Mouse (Mus musculus) stomach, postnatal 0 days (tissue): ENCODE results near the gene Slc5a3. TPM values are rescaled to one million over a fixed set of nuclear protein-coding genes. Genes with fewer than 3 reads are reported as not detected.

Experiments used
- ATAC-seq: fragments of 200-750 bp; cut with Nextera tagmentation; 2 replicates; pipeline ENCODE4 v1.8.0; 2017; ENCODE audit not compliant: low FRiP score, low TSS enrichment
- DNase-seq: peaks from one replicate; pipeline ENCODE4 v3.0.0-alpha.2; 2016; ENCODE audit warnings: low spot score
- H3K27ac ChIP-seq: fragments of 300-500 bp; sonication (generic); replicated peaks from 2 replicates; pipeline ENCODE4 v1.5.1; 2014; ENCODE audit warnings: mild to moderate bottlenecking, control low read depth
- H3K27me3 ChIP-seq: fragments of 300-500 bp; sonication (generic); 2 replicates; pipeline ENCODE4 v1.6.1; 2014; ENCODE audit warnings: low read length; ENCODE audit not compliant: control insufficient read depth, insufficient read depth
- H3K36me3 ChIP-seq: fragments of 300-500 bp; sonication (generic); 2 replicates; pipeline ENCODE4 v1.6.1; 2014; ENCODE audit warnings: low read length, mixed read lengths; ENCODE audit not compliant: control insufficient read depth, insufficient read depth
- H3K4me1 ChIP-seq: fragments of 300-500 bp; sonication (generic); replicated peaks from 2 replicates; pipeline ENCODE4 v1.6.1; 2014; ENCODE audit warnings: antibody characterized with exemption; ENCODE audit not compliant: control insufficient read depth, insufficient read depth
- H3K4me2 ChIP-seq: fragments of 300-500 bp; sonication (generic); replicated peaks from 2 replicates; pipeline ENCODE4 v1.6.1; 2014; ENCODE audit warnings: low read depth, mild to moderate bottlenecking, control low read depth, moderate library complexity
- H3K4me3 ChIP-seq: fragments of 300-500 bp; sonication (generic); 2 replicates; pipeline ENCODE4 v1.5.1; 2014; ENCODE audit warnings: low read depth, low read length, control low read depth
- H3K9ac ChIP-seq: fragments of 300-500 bp; sonication (generic); 2 replicates; pipeline ENCODE4 v1.6.1; 2014; ENCODE audit warnings: mild to moderate bottlenecking, low read length, control low read depth, mixed read lengths
- H3K9me3 ChIP-seq: fragments of 300-500 bp; sonication (generic); 2 replicates; pipeline ENCODE4 v1.6.1; 2016; ENCODE audit warnings: low read length; ENCODE audit not compliant: control insufficient read depth
- CTCF ChIP-seq: IDR thresholded peaks from 2 replicates; pipeline ENCODE4 v1.5.1; 2016; ENCODE audit warnings: antibody characterized with exemption, low read depth, mild to moderate bottlenecking, moderate library complexity
- EP300 ChIP-seq: optimal IDR thresholded peaks from 2 replicates; pipeline ENCODE3; 2016; ENCODE audit warnings: antibody characterized with exemption
- WGBS: fragments of 180-500 bp; shearing (Covaris S2); extraction: QIAGEN DNeasy Blood & Tissue Kit; methylation state at CpG from one replicate; pipeline ENCODE4 v1.1.7; 2014; 5-methylcytosine and 5-hydroxymethylcytosine counted together
- polyA plus RNA-seq: library from polyadenylated mRNA; unstranded; fragments of >200 nt; fragmentation: Nextera tagmentation; extraction: Ambion mirVana; gene quantifications from 2 replicates; pipeline ENCODE4 v1.2.1, GENCODE M21; 2015

Slc5a3 gene
- polyA plus RNA-seq, 1 experiment from 2014 or later: 1.9 TPM

DNA sequence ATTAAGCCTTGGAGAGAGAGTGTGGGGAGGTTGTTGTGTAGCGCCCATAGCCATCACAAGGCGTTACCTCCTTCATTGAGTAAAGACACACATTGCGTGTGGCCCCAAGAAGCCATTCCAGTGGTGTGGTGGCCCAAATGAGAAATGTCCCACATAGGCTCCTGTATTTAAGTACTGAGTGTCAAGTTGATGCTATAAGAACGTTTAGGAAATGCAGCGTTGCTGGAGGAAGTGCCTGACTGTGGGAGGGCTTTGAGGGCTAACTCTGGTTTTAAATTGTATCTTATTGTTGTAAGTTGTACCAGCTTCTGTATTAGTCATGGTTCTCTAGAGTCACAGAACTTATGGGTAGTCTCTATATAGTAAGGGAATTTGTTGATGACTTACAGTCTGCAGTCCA is 49.2 kb downstream of the Slc5a3 start:
- TF ChIP-seq CTCF (no peak), EP300 (no peak)
- H3K4me3 ChIP-seq: no peak overlapping the region
- peaks cover 2% of the 10 kb centered on the region for H3K36me3 ChIP-seq
- H3K27ac ChIP-seq: no peak overlapping the region
- H3K27me3 ChIP-seq: no peaks in the 10 kb centered on the region
- DNase-seq (no peak), ATAC-seq (no peak)
- H3K4me2 ChIP-seq: no peak overlapping the region
- no peaks in the 10 kb centered on the region for H3K9me3 ChIP-seq
- WGBS: 91% methylated on average over 5 of the region's 5 CpGs
- H3K4me1 ChIP-seq: no peaks in the 10 kb centered on the region; the same call in 1 of the 2 replicates
- H3K9ac ChIP-seq: no peak overlapping the region

DNA sequence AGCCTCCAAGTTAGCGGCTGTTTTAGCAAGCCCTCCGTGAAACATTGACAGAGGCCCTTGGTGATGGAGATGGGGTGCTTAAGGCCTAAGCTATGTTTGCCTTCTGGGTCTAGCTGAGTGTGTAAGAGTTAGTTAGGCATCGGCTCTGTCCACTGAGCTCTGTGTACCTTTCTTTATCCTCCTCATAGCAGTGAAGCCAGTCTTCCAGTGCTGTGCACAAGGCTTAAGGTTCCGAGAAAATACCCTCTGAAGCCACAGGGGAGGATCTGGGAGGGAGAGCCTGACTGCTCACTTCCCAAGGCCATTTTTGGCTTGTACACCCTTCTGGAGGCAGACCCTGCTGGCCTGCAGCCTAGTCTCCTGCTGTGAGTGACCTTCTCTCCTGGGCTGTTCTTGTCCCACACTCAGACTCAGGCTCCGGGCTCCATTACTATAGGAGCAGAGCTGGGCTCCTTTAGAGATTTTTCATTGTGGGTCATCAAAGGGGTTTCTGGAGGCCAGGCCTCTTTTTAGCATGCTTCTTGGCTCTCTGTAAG is 56.7 kb downstream of the Slc5a3 start:
- Histone ChIP-seq H3K4me1 (0 out of 2 replicates have a peak, but pooled peaks cover 2% of the 10 kb centered on the region), H3K4me3 (no peak overlapping the region), H3K9me3 (no peaks in the 10 kb centered on the region), H3K9ac (no peak overlapping the region), H3K36me3 (peaks cover 3% of the 10 kb centered on the region), H3K27me3 (no peaks in the 10 kb centered on the region), H3K27ac (no peak overlapping the region), H3K4me2 (no peak overlapping the region)
- DNase-seq (no peak), ATAC-seq (no peak)
- no peak for TF ChIP-seq EP300
- peak; percentile 21; the same call in 1 of the 2 replicates for TF ChIP-seq CTCF
- 59% methylated on average over 5 of the region's 5 CpGs for WGBS

DNA sequence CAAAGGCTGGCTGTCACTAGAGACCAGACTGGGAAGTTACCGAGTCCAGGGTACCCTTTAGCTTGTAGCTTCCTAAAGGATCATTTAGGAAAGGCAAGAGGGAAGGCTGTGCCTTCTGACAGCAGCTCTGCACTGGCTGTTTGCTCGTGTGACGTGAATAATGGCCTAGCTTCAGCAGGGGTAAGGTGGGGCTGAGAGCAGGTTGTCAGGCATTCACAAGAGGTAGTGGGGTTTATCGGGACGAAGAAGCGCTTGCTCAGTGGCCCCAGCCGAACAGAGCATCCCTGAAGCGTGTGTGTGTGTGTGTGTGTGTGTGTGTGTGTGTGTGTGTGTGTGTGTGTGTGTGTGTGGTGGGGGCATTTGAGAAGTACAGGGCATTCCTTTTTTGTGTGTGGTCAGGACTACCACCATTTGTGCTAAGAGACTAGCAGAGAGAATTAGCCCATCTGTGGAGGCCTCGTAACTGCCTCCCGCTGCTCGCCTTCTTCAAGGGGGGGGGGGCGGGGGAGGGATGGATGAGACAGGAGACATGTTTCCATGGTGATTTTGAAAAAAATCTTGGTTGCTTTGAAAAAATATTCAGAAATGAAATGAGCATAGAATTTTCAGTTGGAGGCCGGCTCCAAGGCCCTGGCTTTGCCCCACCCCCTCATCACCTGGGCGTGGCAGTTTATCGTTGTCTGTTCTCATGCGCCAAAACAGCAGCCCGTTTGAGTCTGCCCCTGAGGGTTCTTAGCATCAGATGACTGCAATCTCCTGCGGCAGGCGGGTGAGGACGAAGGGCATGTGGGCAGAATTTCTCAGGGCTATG is 57.7 kb downstream of the Slc5a3 start:
- Histone ChIP-seq H3K4me1 (0 out of 2 replicates have a peak, but pooled peaks cover 2% of the 10 kb centered on the region), H3K27ac (no peak overlapping the region), H3K4me2 (no peak overlapping the region; the same call in 1 of the 2 replicates), H3K36me3 (peaks cover 3% of the 10 kb centered on the region), H3K9me3 (no peaks in the 10 kb centered on the region), H3K4me3 (no peak overlapping the region), H3K9ac (no peak overlapping the region), H3K27me3 (no peaks in the 10 kb centered on the region)
- ATAC-seq (no peak), DNase-seq (peak; percentile 34)
- TF ChIP-seq CTCF (no peak), EP300 (no peak)
- whole genome bisulfite sequencing: 30% methylated on average over 19 of the region's 20 CpGs

DNA sequence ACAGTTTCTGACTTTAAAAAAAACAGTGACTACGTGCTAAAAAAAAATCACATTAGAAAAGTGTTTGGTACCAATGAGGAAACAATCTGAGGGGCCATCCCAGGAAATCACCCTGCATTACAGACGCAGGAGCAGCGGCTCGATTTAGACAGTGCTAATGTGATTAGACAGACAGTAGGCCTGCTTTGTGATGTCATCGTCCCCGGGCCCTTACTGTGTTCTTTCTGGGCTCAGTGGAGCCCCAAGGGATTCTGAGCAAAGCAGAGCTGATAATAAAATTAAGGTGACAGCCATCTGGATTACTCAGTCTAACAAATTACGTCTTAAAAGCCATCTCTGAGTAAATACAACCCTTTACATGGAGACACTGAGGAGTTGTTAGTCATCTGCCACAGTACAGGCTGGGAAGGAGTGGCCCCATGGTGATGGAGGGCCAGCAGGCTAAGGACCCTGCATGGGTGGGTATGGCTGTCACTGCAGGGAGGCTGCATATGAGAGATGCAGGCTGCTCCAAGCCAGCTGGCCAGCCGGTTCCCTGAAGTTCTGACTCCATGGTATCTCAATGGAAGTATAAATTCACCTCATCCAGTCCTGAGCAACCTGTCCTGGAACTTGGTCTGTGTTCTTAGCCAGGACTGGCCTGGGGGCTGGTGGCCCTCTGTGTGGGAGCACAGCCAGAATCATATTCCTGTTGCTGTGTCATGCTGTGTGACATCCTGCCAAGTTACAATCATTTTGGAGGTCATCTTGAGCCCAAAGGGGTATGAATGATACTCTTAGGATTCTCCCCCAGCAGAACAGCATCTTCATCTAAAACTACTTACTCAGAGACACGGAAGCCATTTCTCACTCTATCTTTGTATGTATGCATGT is 59.5 kb downstream of the Slc5a3 start:
- Histone ChIP-seq H3K4me2 (no peak overlapping the region), H3K4me1 (0 out of 2 replicates have a peak, but pooled peaks cover 2% of the 10 kb centered on the region), H3K27ac (no peak overlapping the region), H3K27me3 (no peaks in the 10 kb centered on the region), H3K4me3 (no peak overlapping the region), H3K9me3 (no peaks in the 10 kb centered on the region), H3K9ac (no peak overlapping the region), H3K36me3 (no peaks in the 10 kb centered on the region)
- DNase-seq (no peak), ATAC-seq (no peak)
- TF ChIP-seq EP300 (no peak), CTCF (no peak)
- whole genome bisulfite sequencing: 74% methylated on average over 9 of the region's 9 CpGs

DNA sequence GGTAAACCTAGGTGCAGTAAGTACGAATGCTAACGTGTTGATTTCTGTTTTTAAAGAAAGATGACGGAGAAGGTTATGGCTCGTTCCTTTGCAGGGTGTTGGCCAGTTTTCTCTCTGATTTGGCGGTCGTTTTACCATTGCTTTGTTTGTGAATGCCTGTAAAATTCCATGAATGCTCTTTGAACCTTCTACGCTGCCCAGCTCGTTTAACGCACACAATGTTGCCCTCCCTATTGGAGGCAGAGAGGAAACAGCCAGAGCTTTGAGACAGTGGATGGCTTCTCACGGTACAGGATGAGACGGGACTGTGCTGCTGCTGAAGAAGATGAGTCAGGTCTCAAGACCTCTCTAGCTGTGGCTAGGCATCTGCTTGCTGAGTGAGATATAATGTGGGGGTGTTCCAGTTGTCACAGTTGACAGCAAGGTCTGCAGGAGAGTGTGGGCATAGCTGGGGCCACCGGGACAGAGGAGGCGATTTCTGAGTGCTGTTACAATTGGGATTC is 60.9 kb downstream of the Slc5a3 start:
- Histone ChIP-seq H3K4me2 (no peak overlapping the region), H3K4me1 (0 out of 2 replicates have a peak, but pooled peaks cover 2% of the 10 kb centered on the region), H3K4me3 (no peak overlapping the region), H3K27me3 (no peaks in the 10 kb centered on the region), H3K9me3 (no peaks in the 10 kb centered on the region), H3K27ac (no peak overlapping the region), H3K36me3 (no peaks in the 10 kb centered on the region), H3K9ac (no peak overlapping the region)
- ATAC-seq: no peak
- 49% methylated on average over 13 of the region's 13 CpGs for WGBS
- no peak for TF ChIP-seq CTCF
- no peak for TF ChIP-seq EP300
- DNase-seq: no peak
